Comparison of ENCODE assay signal across 8 mouse cellular contexts in the genomic region with DNA sequence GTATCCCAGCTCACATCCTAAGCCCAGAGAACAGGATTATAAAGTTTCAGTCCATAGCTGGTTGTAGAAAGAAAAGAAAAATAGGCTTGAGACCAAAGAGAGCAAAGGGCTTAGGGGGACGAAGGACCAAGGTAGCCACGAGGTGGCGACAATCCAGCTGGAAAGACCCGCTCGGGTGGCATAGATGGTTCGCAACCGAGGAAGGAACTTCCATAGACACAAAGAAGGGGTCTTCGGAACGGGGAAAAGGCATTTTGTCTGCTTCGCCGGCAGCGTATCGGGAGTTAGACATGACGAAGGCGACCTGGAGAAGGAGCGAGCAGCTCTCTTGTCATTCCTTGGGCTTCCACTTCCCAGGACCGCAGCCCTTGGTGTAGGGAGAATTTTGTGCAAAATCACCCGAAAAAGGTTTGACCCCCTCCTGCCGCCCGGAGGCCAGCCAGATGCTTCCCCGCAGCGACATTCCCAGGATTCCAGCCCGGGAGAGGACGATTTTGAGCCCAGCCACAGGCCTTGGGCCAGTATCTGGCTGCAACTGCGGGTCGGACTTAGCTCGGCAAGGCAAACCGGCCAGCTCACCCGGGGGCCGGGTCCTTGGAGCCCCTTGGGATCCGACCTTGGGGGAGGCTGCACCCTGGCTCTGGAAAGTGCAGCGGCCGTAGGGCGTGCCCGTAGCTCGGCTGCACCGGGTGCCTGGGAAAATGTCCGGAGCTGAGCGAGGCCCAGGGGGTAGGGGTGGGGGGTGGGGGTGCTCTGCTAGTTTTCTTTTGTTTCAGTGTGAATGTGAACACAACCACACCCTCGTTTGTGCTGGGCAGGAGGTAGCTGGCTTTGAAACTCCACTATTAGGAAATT.
A peak's percentile ranks its signal among the peaks of the same experiment; 100 is the strongest.
DNase-seq lines count a peak whose midpoint lies in the region; ATAC-seq and TF ChIP-seq lines count a peak whose summit lies in the region.

No protein-coding gene starts in this region.

- peak overlapping the region; percentile 95 for H3K4me2 ChIP-seq in forebrain, embryonic 14.5 days (ENCODE audit: low read length)
- H3K4me2 ChIP-seq in liver, postnatal 0 days (ENCODE audit: low read depth, low read length), result peak overlapping the region; percentile 100
- peak overlapping the region; percentile 91 for H3K4me2 ChIP-seq in neural tube, embryonic 13.5 days

- no peaks in the 10 kb centered on the region for H3K9me3 ChIP-seq in ES-Bruce4 (replicated peaks; ENCODE audit: control insufficient read depth, insufficient read depth, low read length, poor library complexity, severe bottlenecking)
- no peaks in the 10 kb centered on the region for H3K9me3 ChIP-seq in forebrain, embryonic 14.5 days (replicated peaks; ENCODE audit: control insufficient read depth, low read length)
- no peaks in the 10 kb centered on the region for H3K9me3 ChIP-seq in liver, postnatal 0 days (ENCODE audit: low read length)
- H3K9me3 ChIP-seq in neural tube, embryonic 13.5 days, result no peaks in the 10 kb centered on the region

- peak; percentile 79 for ATAC-seq in forebrain, embryonic 14.5 days
- peak; percentile 48 for ATAC-seq in liver, postnatal 0 days
- peak; percentile 86 for ATAC-seq in neural tube, embryonic 13.5 days (ENCODE audit: low read depth)

- TF ChIP-seq POLR2A in ES-Bruce4 (IDR thresholded peaks at IDR 0.05; ENCODE audit: insufficient read depth, low read length), result no peak
- no peak for TF ChIP-seq POLR2A in testis, adult 2 months (IDR thresholded peaks at IDR 0.05; ENCODE audit: control insufficient read depth, low read depth, low read length)

- TF ChIP-seq CTCF in ES-Bruce4 (IDR thresholded peaks at IDR 0.05; ENCODE audit: low read depth, low read length), result peak; percentile 81
- peak; percentile 81 for TF ChIP-seq CTCF in liver, postnatal 0 days (IDR thresholded peaks at IDR 0.05; ENCODE audit: low read depth)
- TF ChIP-seq CTCF in testis, adult 2 months (IDR thresholded peaks at IDR 0.05; ENCODE audit: control insufficient read depth, insufficient read depth, insufficient replicate concordance, low read depth, low read length), result peak; percentile 58; the same call in 1 of the 2 replicates

- H3K27me3 ChIP-seq in ES-Bruce4 (ENCODE audit: control insufficient read depth, insufficient read depth, low read length, poor library complexity, severe bottlenecking), result no peaks in the 10 kb centered on the region
- H3K27me3 ChIP-seq in forebrain, embryonic 14.5 days (replicated peaks; ENCODE audit: control insufficient read depth, insufficient read depth, low read length), result no peaks in the 10 kb centered on the region
- H3K27me3 ChIP-seq in liver, postnatal 0 days (ENCODE audit: insufficient read depth, low read length), result no peaks in the 10 kb centered on the region
- H3K27me3 ChIP-seq in neural tube, embryonic 13.5 days, result no peaks in the 10 kb centered on the region; the same call in 1 of the 2 replicates
- peaks cover 3% of the 10 kb centered on the region; the same call in 1 of the 2 replicates for H3K27me3 ChIP-seq in testis, adult 2 months (ENCODE audit: control insufficient read depth, insufficient read depth, low read length)

- peaks cover 4% of the 10 kb centered on the region for H3K4me1 ChIP-seq in ES-Bruce4 (ENCODE audit: control insufficient read depth, insufficient read depth, low read length)
- H3K4me1 ChIP-seq in forebrain, embryonic 14.5 days (ENCODE audit: control insufficient read depth, insufficient read depth, low read length), result peaks cover 11% of the 10 kb centered on the region
- peaks cover 15% of the 10 kb centered on the region for H3K4me1 ChIP-seq in liver, postnatal 0 days (ENCODE audit: insufficient read depth)
- H3K4me1 ChIP-seq in neural tube, embryonic 13.5 days (replicated peaks), result peaks cover 24% of the 10 kb centered on the region
- H3K4me1 ChIP-seq in testis, adult 2 months (ENCODE audit: control insufficient read depth, insufficient read depth, low read length), result peaks cover 10% of the 10 kb centered on the region

- TF ChIP-seq EP300 in ES-Bruce4 (IDR thresholded peaks at IDR 0.05; ENCODE audit: insufficient read depth, low read depth, low read length), result no peak
- TF ChIP-seq EP300 in liver, postnatal 0 days (IDR thresholded peaks at IDR 0.05; ENCODE audit: low read depth), result no peak

- WGBS in forebrain, embryonic 14.5 days, result 0% methylated on average over 40 of the region's 40 CpGs
- WGBS in liver, postnatal 0 days (ENCODE audit: insufficient replicate concordance), result under 1% methylated on average over 40 of the region's 40 CpGs
- WGBS in neural tube, embryonic 13.5 days, result under 1% methylated on average over 40 of the region's 40 CpGs

- peak; percentile 61 for DNase-seq in c-Kit-positive CD71-positive TER-119-negative erythroid progenitor cells, embryonic 14.5 days (ENCODE audit: low read depth)
- peak; percentile 96 for DNase-seq in forebrain, embryonic 14.5 days (ENCODE audit: low spot score)
- DNase-seq in heart, postnatal 14 days, result peak; percentile 85 to 87
- DNase-seq in kidney, postnatal 4 days, result peak; percentile 88 to 92
- peak; percentile 76 for DNase-seq in liver, postnatal 0 days

- H3K9ac ChIP-seq in ES-Bruce4 (ENCODE audit: low read depth, poor library complexity, severe bottlenecking), result peak overlapping the region; percentile 65
- H3K9ac ChIP-seq in forebrain, embryonic 14.5 days (ENCODE audit: low read length), result peak overlapping the region; percentile 96
- peak overlapping the region; percentile 74 for H3K9ac ChIP-seq in liver, postnatal 0 days (replicated peaks)
- peak overlapping the region; percentile 98 for H3K9ac ChIP-seq in neural tube, embryonic 13.5 days

- H3K4me3 ChIP-seq in ES-Bruce4 (ENCODE audit: low read depth, low read length), result peak overlapping the region; percentile 87
- peak overlapping the region; percentile 66 for H3K4me3 ChIP-seq in forebrain, embryonic 14.5 days (ENCODE audit: low read depth, low read length)
- peak overlapping the region; percentile 69 for H3K4me3 ChIP-seq in liver, postnatal 0 days (ENCODE audit: low read depth, low read length)
- peak overlapping the region; percentile 68 for H3K4me3 ChIP-seq in neural tube, embryonic 13.5 days
- H3K4me3 ChIP-seq in testis, adult 2 months (ENCODE audit: control insufficient read depth, low read depth, low read length), result peak overlapping the region; percentile 69

- peak overlapping the region; percentile 82 for H3K27ac ChIP-seq in ES-Bruce4 (ENCODE audit: insufficient read depth, low read length)
- H3K27ac ChIP-seq in forebrain, embryonic 14.5 days (ENCODE audit: low read depth, low read length), result peak overlapping the region; percentile 93
- peak overlapping the region; percentile 66 for H3K27ac ChIP-seq in liver, postnatal 0 days (ENCODE audit: low read depth)
- peak overlapping the region; percentile 98 for H3K27ac ChIP-seq in neural tube, embryonic 13.5 days (replicated peaks)
- H3K27ac ChIP-seq in testis, adult 2 months (ENCODE audit: control insufficient read depth, insufficient read depth, low read depth, low read length), result peak overlapping the region; percentile 59

- intact Hi-C loops in heart, postnatal 14 days (cut with DNase I), result loop anchor here (2.0 to 5.0 kb wide), 6 partner anchors 49 to 386 kb away; a partner anchor contains a TSS

- H3K36me3 ChIP-seq in ES-Bruce4 (ENCODE audit: control insufficient read depth, insufficient read depth, low read length, poor library complexity, severe bottlenecking), result no peaks in the 10 kb centered on the region
- no peaks in the 10 kb centered on the region for H3K36me3 ChIP-seq in forebrain, embryonic 14.5 days (ENCODE audit: control insufficient read depth, insufficient read depth, low read length)
- no peaks in the 10 kb centered on the region for H3K36me3 ChIP-seq in liver, postnatal 0 days (replicated peaks; ENCODE audit: insufficient read depth, low read length)
- H3K36me3 ChIP-seq in neural tube, embryonic 13.5 days, result no peaks in the 10 kb centered on the region
- no peaks in the 10 kb centered on the region for H3K36me3 ChIP-seq in testis, adult 2 months (ENCODE audit: control insufficient read depth, insufficient read depth, low read length)

Comparison
In these comparisons a context has a peak if more than half of its experiments do, and no peak if none do; other contexts are left out.
1. Peak in every context shown above with its lines: DNase-seq, ATAC-seq, H3K4me3 ChIP-seq and H3K27ac ChIP-seq.